Mouse (Mus musculus): ENCODE results near the gene Setx.

DNA sequence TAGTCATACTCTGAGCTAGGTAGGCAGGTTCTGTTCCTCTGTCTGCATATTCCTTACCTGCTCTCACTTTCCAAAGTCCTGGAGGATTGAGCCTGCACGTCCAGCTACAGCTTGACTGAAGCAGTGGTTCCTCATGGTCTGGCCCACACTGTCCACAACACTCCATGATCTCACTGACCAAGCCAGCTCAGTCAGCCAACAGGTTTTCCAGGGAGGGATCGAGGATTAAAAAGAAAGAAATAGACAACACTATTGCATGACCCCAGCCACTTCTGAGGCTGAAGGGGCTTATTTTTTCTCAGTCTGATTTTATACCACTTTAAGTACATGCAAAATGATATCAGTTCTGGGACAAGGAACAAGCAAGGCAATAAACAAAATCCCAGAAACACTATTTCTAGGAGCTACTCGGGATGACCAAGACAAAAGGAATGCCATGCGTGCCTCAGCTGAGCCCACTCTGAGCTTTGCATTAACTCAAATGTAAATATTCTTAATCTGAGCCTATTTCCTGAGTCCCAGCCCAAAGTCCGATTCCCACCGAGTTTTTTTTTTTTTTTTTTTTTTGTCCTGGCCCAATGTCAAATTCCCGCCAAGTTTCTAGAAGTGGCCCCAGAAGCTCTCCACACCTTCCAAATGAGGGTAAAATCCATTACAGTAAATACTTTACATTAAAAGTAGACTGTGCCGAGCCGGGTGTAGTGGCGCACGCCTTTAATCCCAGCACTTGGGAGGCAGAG, 48.5 kb upstream of the Setx start:
- TF ChIP-seq POLR2A (IDR thresholded peaks at IDR 0.05; ENCODE audit: insufficient read depth, low read depth, low read length) (no peak), CTCF (IDR thresholded peaks at IDR 0.05; ENCODE audit: insufficient read depth, low read depth, low read length) (no peak)
